Mouse (Mus musculus) bone marrow, adult 2 months (tissue): ENCODE data around the gene Klhl42. TPM values are rescaled to one million over a fixed set of nuclear protein-coding genes. Genes with fewer than 3 reads are reported as not detected.

Experiments
- H3K27ac ChIP-seq: fragments of 200-500 bp; 2 replicates; pipeline ENCODE4 v1.5.1; 2012; ENCODE audit warnings: low read depth, mild to moderate bottlenecking, control low read depth, inconsistent platforms, low read length; ENCODE audit not compliant: control insufficient read depth, poor library complexity, insufficient read depth
- H3K4me1 ChIP-seq: fragments of 200-500 bp; 2 replicates; pipeline ENCODE4 v1.6.1; 2011; ENCODE audit warnings: low read length; ENCODE audit not compliant: control insufficient read depth, insufficient read depth
- H3K4me3 ChIP-seq: fragments of 200-500 bp; replicated peaks from 2 replicates; pipeline ENCODE3; 2011; ENCODE audit warnings: mild to moderate bottlenecking, low read depth, low read length, control low read depth; ENCODE audit not compliant: control insufficient read depth
- CTCF ChIP-seq: fragments of 200-500 bp; IDR thresholded peaks from 2 replicates; pipeline ENCODE4 v1.5.1; 2011; ENCODE audit warnings: low read length, control low read depth; ENCODE audit not compliant: control insufficient read depth, insufficient read depth
- POLR2A ChIP-seq: fragments of 200-500 bp; IDR thresholded peaks from 2 replicates; pipeline ENCODE4 v1.6.1; 2011; ENCODE audit warnings: low read depth, mild to moderate bottlenecking, control low read depth, low read length, borderline replicate concordance; ENCODE audit not compliant: control insufficient read depth
- WGBS: fragments of 180-500 bp; shearing (Covaris S2); methylation state at CpG from one replicate; pipeline ENCODE4 v1.1.7; 2018; 5-methylcytosine and 5-hydroxymethylcytosine counted together
- polyA plus RNA-seq: library from polyadenylated mRNA; stranded (reverse); fragments of >200 nt; gene quantifications from 2 replicates; pipeline ENCODE4 v1.2.4, GENCODE M21; 2011; ENCODE audit warnings: low replicate concordance; ENCODE audit not compliant: missing spikeins, insufficient read depth, insufficient read length

Gene Klhl42
- polyA plus RNA-seq, result 1.3 and 3.9 TPM in 2 replicates

DNA sequence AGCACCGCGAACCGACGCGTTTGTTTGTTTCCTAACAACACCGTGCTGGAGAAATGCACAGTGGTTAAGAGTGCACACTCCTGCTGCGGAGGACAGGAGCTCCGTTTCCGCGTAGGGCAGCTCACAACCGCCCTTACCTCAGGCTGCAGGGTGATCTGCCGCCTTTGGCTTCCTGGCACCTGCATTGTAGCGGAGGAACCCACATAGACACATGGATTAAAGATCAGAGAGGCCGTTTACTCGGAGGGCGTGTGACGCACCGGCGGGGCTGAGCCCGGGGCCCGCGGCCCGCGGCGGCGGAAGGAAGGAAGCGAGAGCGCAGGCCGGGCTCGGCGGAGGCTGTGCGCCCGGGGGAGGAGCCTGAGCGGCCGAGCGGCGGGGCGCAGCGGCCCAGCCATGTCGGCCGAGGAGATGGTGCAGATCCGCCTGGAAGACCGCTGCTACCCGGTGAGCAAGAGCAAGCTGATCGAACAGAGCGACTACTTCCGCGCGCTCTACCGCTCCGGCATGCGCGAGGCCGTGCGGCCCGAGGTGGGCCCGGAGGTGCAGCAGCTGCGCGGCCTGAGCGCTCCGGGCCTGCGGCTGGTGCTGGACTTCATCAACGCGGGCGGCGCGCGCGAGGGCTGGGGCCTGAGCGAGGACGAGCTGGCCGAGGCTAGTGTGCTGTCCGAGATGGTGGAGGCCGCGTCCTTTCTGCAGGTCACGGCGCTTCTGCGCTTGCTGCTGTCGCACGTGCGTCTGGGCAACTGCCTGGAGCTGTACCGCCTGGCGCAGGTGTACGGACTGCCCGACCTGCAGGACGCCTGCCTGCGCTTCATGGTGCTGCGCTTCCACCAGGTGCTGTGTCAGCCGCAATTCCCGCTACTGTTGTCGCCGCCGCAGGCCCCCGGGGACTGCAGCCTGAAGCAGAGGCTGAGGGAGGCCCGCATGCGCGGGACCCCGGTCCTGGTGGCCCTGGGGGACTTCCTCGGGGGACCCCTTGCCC is at the start of gene Klhl42:
TSS of gene Klhl42 (plus strand) at position 244 of the 985 bp plus-strand sequence.
- H3K27ac ChIP-seq, result peak within 1 kb of the TSS; percentile 84
- under 1% methylated on average over 98 of the region's 99 CpGs for WGBS
- TF ChIP-seq POLR2A (peak; percentile 68; the same call in 1 of the 2 replicates), CTCF (no peak)
- peaks cover 4% of the 10 kb centered on the region; the same call in 1 of the 2 replicates for H3K4me1 ChIP-seq
- peak within 1 kb of the TSS; percentile 92 for H3K4me3 ChIP-seq

DNA sequence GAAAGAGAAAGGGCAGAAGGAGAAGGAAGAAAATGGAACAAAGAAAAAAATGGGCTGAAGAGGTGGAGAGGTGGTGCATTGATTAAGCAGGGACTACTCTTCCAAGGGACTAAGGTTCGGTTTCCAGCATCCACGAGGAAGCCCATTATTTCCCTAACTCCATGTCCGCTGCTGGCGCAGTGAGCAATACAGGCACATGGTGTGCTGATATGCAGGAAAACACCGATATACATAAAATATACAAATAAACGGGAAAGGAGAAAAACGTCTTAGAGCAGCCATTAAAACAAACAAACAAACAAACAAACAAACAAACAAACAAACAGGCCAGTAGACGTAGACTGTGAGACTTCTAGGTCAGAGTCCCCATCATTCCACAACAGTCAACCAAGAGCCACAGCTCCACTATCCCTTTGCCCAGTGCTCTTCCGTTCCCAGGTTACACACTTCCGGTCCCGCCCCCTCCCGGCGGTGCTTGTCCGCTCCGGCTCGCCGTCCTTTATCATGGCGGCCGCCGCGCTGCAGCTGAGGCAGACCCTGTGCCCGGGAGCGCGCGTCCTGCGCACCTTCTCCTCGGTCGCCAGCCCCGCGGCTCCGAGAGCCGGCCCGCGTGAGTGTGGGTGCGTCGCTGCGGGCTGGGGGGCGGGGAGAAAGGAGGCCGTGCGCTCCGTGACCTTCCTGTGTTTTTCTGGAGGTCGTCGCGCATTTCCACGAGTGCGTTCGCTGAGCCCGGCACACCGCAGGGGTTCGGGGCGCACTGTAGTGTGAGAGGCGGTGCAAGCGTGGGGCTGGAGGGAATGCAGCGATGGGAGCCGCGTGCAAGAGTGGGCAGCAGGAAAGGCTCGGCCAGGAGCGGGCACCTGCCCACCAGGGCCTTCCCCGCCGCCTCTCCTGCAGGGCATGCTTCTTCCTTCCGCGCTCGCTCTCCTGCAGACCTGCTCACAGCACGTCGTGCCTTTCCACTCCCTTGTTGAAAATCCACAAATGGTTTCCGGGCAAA is 48.6 kb upstream of the Klhl42 start, which contains the start of gene Mrps35:
TSS of gene Mrps35 (plus strand) at position 474 of the 1,000 bp plus-strand sequence.
- H3K27ac ChIP-seq, result peak within 1 kb of the TSS; percentile 75

DNA sequence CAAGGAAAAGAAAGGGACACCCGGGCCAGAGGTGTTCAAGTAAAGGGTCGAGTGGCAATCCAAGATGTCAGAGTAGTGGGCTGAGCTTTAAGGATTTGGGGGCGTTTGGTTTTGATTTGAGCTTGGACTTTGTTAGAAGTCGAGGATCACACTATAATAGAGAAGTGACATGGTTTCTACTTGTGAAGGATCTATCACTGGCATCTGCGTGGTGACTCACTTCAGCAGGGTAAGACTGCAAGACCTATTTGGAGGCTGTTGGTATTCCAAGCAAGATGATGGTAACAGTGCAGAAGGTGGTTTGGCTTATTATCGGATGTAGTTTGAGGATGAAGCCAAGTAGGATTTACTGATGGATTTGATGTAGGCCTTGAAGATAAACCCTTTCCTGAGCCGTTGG is 47.5 kb upstream of the Klhl42 start:
- no peak for TF ChIP-seq CTCF
- no peak for TF ChIP-seq POLR2A

More for the DNA sequence above, 48.6 kb upstream of the Klhl42 start, which contains the start of gene Mrps35:
- Histone ChIP-seq H3K4me1 (peaks cover 1% of the 10 kb centered on the region; the same call in 1 of the 2 replicates), H3K4me3 (peak within 1 kb of the TSS; percentile 86)
- TF ChIP-seq POLR2A (peak; percentile 84), CTCF (0 out of 2 replicates have a peak, but pooled peaks have one; percentile 2)
- WGBS, result 4% methylated on average over 66 of the region's 66 CpGs

DNA sequence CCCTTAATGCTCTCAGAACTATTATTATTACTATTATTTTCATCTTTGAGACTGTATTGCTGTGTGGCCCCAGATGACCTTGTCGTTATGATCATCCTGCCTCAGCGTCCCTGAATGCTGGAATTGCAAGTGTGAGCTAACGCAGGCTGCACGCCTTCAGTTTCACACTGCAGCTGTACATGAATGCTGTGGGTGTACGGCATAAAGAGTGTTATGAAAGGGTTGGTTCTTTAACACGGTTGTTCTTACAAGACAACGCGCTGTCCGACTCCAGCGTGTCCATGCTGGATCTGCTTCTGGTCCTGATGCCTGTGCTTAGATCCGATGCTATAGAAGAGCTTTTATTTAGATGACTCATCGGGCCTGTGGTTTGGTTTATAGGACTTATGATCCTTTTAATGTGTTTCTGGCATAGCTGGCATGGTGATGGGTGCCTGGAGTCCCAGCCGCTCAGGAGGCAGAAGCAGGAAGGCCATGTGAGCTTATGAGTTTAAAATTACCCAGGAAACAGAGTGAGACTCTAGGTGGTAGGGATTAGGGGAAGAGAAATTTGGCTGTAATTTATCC is 41.9 kb upstream of the Klhl42 start:
- WGBS, result 90% methylated on average over 13 of the region's 13 CpGs
- no peak overlapping the region for H3K27ac ChIP-seq
- TF ChIP-seq CTCF (no peak), POLR2A (no peak)
- H3K4me3 ChIP-seq, result no peak overlapping the region
- peaks cover 3% of the 10 kb centered on the region for H3K4me1 ChIP-seq

More for the DNA sequence above, 47.5 kb upstream of the Klhl42 start:
- H3K4me1 ChIP-seq, result peaks cover 1% of the 10 kb centered on the region; the same call in 1 of the 2 replicates
- 42% methylated on average over 7 of the region's 7 CpGs for WGBS
- H3K27ac ChIP-seq, result no peak overlapping the region
- no peak overlapping the region for H3K4me3 ChIP-seq

DNA sequence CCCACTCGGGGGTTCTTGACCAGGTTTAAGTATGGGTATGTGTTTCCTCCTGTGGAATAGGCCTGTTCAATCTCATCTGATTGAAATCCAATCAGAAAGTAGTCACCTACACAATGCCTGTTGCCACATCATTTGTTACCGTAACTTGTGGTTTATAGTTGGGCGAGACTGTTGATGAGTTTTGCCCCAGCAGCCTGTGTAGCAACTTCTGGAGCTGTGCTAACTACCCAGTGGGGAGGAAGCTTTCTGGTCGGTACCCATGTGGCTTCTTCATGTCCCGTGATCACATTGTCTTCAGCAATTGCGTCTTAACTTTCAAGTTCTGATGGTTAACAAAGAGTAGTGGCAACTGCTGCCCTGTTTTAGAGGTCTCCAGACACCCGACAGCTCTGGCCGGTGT is 39.5 kb upstream of the Klhl42 start:
- H3K27ac ChIP-seq, result peak overlapping the region; percentile 74
- WGBS, result 45% methylated on average over 8 of the region's 8 CpGs
- TF ChIP-seq POLR2A (no peak), CTCF (no peak)

DNA sequence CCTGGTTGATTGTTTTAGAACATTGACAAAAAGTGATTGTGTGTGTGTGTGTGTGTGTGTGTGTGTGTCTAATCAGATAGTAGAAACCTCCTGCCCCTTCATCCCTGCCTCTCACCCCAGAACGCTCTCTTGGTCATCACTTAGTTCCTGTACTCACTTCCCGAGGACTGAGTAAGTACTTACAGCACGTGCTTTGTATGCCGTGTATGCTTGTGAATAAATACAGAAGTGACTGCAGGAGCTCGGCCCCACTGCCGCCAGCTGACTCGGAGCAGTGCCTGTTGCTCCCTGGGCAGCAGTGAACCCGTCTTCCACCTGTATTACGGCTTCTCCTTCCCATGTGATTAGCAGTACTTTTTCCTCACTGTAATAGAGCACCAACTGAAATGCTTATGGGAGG is 38.7 kb upstream of the Klhl42 start:
- Histone ChIP-seq H3K4me3 (no peak overlapping the region), H3K27ac (peak overlapping the region; percentile 74; the same call in 1 of the 2 replicates), H3K4me1 (peaks cover 3% of the 10 kb centered on the region)
- no peak for TF ChIP-seq CTCF
- WGBS, result 65% methylated on average over 9 of the region's 9 CpGs

More for the DNA sequence above, 39.5 kb upstream of the Klhl42 start:
- Histone ChIP-seq H3K4me1 (peaks cover 3% of the 10 kb centered on the region), H3K4me3 (no peak overlapping the region)

DNA sequence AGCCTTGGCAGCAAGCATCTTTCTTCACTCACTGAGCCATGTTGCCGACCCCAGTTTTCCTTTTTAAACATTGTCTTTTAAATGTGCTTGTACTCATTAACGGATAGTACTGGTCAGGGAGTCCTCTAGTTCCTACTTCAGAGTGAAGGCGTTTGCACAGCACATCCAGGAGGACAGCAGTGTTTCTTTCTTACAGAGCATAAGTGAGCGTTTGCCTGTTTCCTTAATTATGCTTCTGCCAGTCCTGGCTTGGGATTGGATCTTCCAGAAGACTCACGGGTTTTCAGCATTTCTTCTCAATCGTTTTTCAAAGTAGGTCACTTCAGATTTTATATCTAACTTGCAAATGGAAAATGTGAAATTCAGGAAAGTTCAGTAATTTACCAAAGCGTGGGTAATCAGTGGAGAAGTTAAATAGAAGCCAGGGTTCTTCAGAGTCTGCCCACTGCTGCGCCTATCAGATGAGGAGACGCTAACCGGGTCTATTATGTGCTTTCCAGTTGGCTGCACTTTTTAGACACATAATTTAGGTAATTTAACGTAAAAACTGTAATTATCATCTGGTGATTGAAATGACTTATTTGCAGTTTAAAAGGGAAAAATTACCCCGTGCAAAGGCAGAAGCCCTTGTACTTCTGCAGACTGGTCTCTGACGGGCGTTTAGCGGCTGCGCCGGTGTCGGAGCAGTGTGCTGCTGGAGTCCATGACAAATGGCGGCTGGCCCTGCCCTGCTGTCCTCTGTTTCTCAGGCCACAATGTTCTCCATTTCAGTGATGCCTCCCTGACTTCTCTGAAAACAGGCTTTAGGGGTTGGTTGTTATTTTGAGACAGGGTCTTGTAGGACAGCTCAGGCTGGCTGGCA is 37.2 kb upstream of the Klhl42 start:
- no peak for TF ChIP-seq CTCF
- no peak for TF ChIP-seq POLR2A
- H3K27ac ChIP-seq, result no peak overlapping the region
- peaks cover 3% of the 10 kb centered on the region for H3K4me1 ChIP-seq
- no peak overlapping the region for H3K4me3 ChIP-seq
- WGBS, result 91% methylated on average over 19 of the region's 19 CpGs
